Mouse (Mus musculus) cortical plate, adult 2 months (tissue): ENCODE measurements around the gene Farp1.

Experiments used
- CTCF ChIP-seq: fragments of 200-500 bp; IDR thresholded peaks from 2 replicates; pipeline ENCODE4 v1.5.1; 2011; ENCODE audit warnings: mild to moderate bottlenecking, control low read depth, low read length; ENCODE audit not compliant: insufficient read depth; ENCODE audit errors: extremely low read depth
- POLR2A ChIP-seq: fragments of 200-500 bp; IDR thresholded peaks from 2 replicates; pipeline ENCODE4 v1.6.1; 2011; ENCODE audit warnings: mild to moderate bottlenecking, low read length, control low read depth; ENCODE audit not compliant: insufficient read depth; ENCODE audit errors: extremely low read depth

DNA sequence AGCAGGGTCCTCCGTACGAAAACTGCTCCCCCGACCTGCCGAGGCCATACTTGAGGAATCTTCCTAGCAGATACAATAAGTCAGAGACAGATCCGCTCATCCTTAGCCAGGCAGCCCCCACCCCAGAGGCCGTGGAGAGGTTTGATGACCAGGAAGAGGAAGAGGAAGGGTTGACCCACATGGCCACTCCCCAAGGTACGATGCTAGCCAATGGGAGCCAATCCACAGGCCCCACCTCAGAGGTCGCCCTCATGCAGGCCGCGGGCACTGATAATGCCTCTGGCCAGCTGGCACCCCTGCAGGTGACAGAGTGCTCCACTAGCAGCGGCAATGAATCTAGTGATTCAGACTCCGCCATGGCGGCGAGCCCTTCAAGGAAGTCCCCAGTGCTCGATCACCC lies 209.1 kb downstream of the Farp1 start:
- TF ChIP-seq POLR2A (no peak), CTCF (no peak)
